Mouse (Mus musculus): Measurements from ENCODE around the gene Ptgds. TPM values are rescaled to one million over a fixed set of nuclear protein-coding genes. Genes with fewer than 3 reads are reported as not detected.

Ptgds gene
- total RNA-seq, 2 experiments from 2014 or later: 257 to 743 TPM

GRCm38 (mm10) chr2:25482969-25483368 is 13.1 kb upstream of the Ptgds start:
- DNase-seq (ENCODE audit: low spot score in 2 of 2): no peak

- DNase-seq (ENCODE audit: low spot score in 2 of 2): no peak
Observed at GRCm38 (mm10) chr2:25480541-25480940, 10.7 kb upstream of the Ptgds start.

GRCm38 (mm10) chr2:25479551-25480311 is 9.9 kb upstream of the Ptgds start:
- no peak for DNase-seq (ENCODE audit: low spot score in 2 of 2)

GRCm38 (mm10) chr2:25477967-25478675 is 8.3 kb upstream of the Ptgds start:
- DNase-seq (ENCODE audit: low spot score in 2 of 2): no peak

- no peak for DNase-seq (ENCODE audit: low spot score in 2 of 2)
Observed at GRCm38 (mm10) chr2:25477541-25477940, 7.7 kb upstream of the Ptgds start.

- no peak for DNase-seq (ENCODE audit: low spot score in 2 of 2)
Observed at GRCm38 (mm10) chr2:25472550-25472949, 2.7 kb upstream of the Ptgds start.

GRCm38 (mm10) chr2:25468962-25469915 is 607 bp downstream of the Ptgds start:
- peak; percentile 52 to 59 for DNase-seq (ENCODE audit: low spot score in 2 of 2)

- no peak for DNase-seq (ENCODE audit: low spot score in 2 of 2)
Observed at GRCm38 (mm10) chr2:25467606-25468303, 2.1 kb downstream of the Ptgds start.

GRCm38 (mm10) chr2:25465816-25466635 is 3.8 kb downstream of the Ptgds start:
- no peak for DNase-seq (ENCODE audit: low spot score in 2 of 2)

- no peak for DNase-seq (ENCODE audit: low spot score in 2 of 2)
Observed at GRCm38 (mm10) chr2:25465256-25465655, 4.6 kb downstream of the Ptgds start.

GRCm38 (mm10) chr2:25463630-25464029 is 6.2 kb downstream of the Ptgds start:
- no peak for DNase-seq (ENCODE audit: low spot score in 2 of 2)

GRCm38 (mm10) chr2:25461407-25461806 is 8.4 kb downstream of the Ptgds start:
- DNase-seq (ENCODE audit: low spot score in 2 of 2): no peak

GRCm38 (mm10) chr2:25460551-25461309 is 9.1 kb downstream of the Ptgds start, which contains the start of gene Paxx:
Gene Paxx (minus strand): TSS chr2:25461094.
- peak; percentile 85 to 87 for DNase-seq (ENCODE audit: low spot score in 2 of 2)

- DNase-seq (ENCODE audit: low spot score in 2 of 2): no peak
Observed at GRCm38 (mm10) chr2:25460135-25460534, 9.7 kb downstream of the Ptgds start.

- DNase-seq (ENCODE audit: low spot score in 2 of 2): no peak
Observed at GRCm38 (mm10) chr2:25458911-25459310, 10.9 kb downstream of the Ptgds start.

GRCm38 (mm10) chr2:25457022-25457896 is 12.6 kb downstream of the Ptgds start:
- no peak for DNase-seq (ENCODE audit: low spot score in 2 of 2)

GRCm38 (mm10) chr2:25456205-25456953 is 13.5 kb downstream of the Ptgds start, which contains the start of gene Clic3:
Gene Clic3 (plus strand): TSS chr2:25456838.
- DNase-seq (ENCODE audit: low spot score in 2 of 2): no peak
